Mouse (Mus musculus): ENCODE measurements around the gene Macrod2.

The Macrod2 gene

GRCm38 (mm10) chr2:141211346-141211745 lies 816.2 kb downstream of the Macrod2 start:
- DNase-seq (ENCODE audit: low spot score), result no peak

- no peak for DNase-seq (ENCODE audit: low spot score)
These were observed 817.2 kb downstream of the Macrod2 start for GRCm38 (mm10) chr2:141212291-141212690.

GRCm38 (mm10) chr2:141217490-141217889 lies 822.4 kb downstream of the Macrod2 start:
- DNase-seq (ENCODE audit: low spot score), result no peak

GRCm38 (mm10) chr2:141217925-141218324 lies 822.8 kb downstream of the Macrod2 start:
- DNase-seq (ENCODE audit: low spot score), result no peak

GRCm38 (mm10) chr2:141228809-141229208 lies 833.7 kb downstream of the Macrod2 start:
- no peak for DNase-seq (ENCODE audit: low spot score)

- DNase-seq (ENCODE audit: low spot score), result no peak
These were observed 834.7 kb downstream of the Macrod2 start for GRCm38 (mm10) chr2:141229820-141230219.

- DNase-seq (ENCODE audit: low spot score), result no peak
These were observed 836.0 kb downstream of the Macrod2 start for GRCm38 (mm10) chr2:141231011-141231668.

GRCm38 (mm10) chr2:141234306-141234705 lies 839.2 kb downstream of the Macrod2 start:
- no peak for DNase-seq (ENCODE audit: low spot score)

- DNase-seq (ENCODE audit: low spot score), result no peak
These were observed 839.8 kb downstream of the Macrod2 start for GRCm38 (mm10) chr2:141234724-141235453.

- no peak for DNase-seq (ENCODE audit: low spot score)
These were observed 852.6 kb downstream of the Macrod2 start for GRCm38 (mm10) chr2:141247680-141248079.

GRCm38 (mm10) chr2:141264582-141264981 lies 869.5 kb downstream of the Macrod2 start:
- DNase-seq (ENCODE audit: low spot score), result no peak

- no peak for DNase-seq (ENCODE audit: low spot score)
These were observed 871.5 kb downstream of the Macrod2 start for GRCm38 (mm10) chr2:141266591-141266990.

- DNase-seq (ENCODE audit: low spot score), result no peak
These were observed 876.4 kb downstream of the Macrod2 start for GRCm38 (mm10) chr2:141271541-141271940.

GRCm38 (mm10) chr2:141272966-141273365 lies 877.9 kb downstream of the Macrod2 start:
- no peak for DNase-seq (ENCODE audit: low spot score)

GRCm38 (mm10) chr2:141274262-141274661 lies 879.2 kb downstream of the Macrod2 start:
- DNase-seq (ENCODE audit: low spot score), result no peak

- no peak for DNase-seq (ENCODE audit: low spot score)
These were observed 884.1 kb downstream of the Macrod2 start for GRCm38 (mm10) chr2:141279130-141279698.

GRCm38 (mm10) chr2:141280817-141281216 lies 885.7 kb downstream of the Macrod2 start:
- no peak for DNase-seq (ENCODE audit: low spot score)

GRCm38 (mm10) chr2:141286110-141286747 lies 891.1 kb downstream of the Macrod2 start:
- DNase-seq (ENCODE audit: low spot score), result no peak

GRCm38 (mm10) chr2:141288494-141288893 lies 893.4 kb downstream of the Macrod2 start:
- DNase-seq (ENCODE audit: low spot score), result no peak

- no peak for DNase-seq (ENCODE audit: low spot score)
These were observed 894.1 kb downstream of the Macrod2 start for GRCm38 (mm10) chr2:141289059-141289713.

GRCm38 (mm10) chr2:141292847-141293246 lies 897.7 kb downstream of the Macrod2 start:
- DNase-seq (ENCODE audit: low spot score), result no peak

- no peak for DNase-seq (ENCODE audit: low spot score)
These were observed 904.1 kb downstream of the Macrod2 start for GRCm38 (mm10) chr2:141299168-141299567.
